Mouse (Mus musculus) brain, adult 2 months (tissue): Measurements from ENCODE around the gene B430306N03Rik.
"Not testable (repeated sequence)": the region's sequence is repeated elsewhere in the genome, so short reads cannot be mapped to it uniquely, and the experiment has no call there.

Source experiments
- DNase-seq: peaks from one replicate; pipeline ENCODE4 v3.0.0; 2011; ENCODE audit warnings: low read depth, low spot score

Gene B430306N03Rik

GRCm38 (mm10) chr17:48315905-48316579 lies at the start of gene B430306N03Rik:
B430306N03Rik (plus strand) TSS chr17:48316141.
- DNase-seq, result not testable (repeated sequence)

GRCm38 (mm10) chr17:48266610-48267304 lies 49.2 kb upstream of the B430306N03Rik start:
- no peak for DNase-seq

- DNase-seq, result no peak
These were observed 48.4 kb upstream of the B430306N03Rik start for GRCm38 (mm10) chr17:48267591-48267990.

- no peak for DNase-seq
These were observed 47.7 kb upstream of the B430306N03Rik start for GRCm38 (mm10) chr17:48268276-48268675.

- no peak for DNase-seq
These were observed 46.1 kb upstream of the B430306N03Rik start for GRCm38 (mm10) chr17:48269833-48270232.

- DNase-seq, result no peak
These were observed 43.8 kb upstream of the B430306N03Rik start for GRCm38 (mm10) chr17:48272158-48272557.

GRCm38 (mm10) chr17:48272598-48272997 lies 43.3 kb upstream of the B430306N03Rik start:
- no peak for DNase-seq

GRCm38 (mm10) chr17:48274098-48274497 lies 41.8 kb upstream of the B430306N03Rik start:
- no peak for DNase-seq

- DNase-seq, result peak; percentile 87
These were observed 41.1 kb upstream of the B430306N03Rik start for GRCm38 (mm10) chr17:48274885-48275284.

- no peak for DNase-seq
These were observed 40.2 kb upstream of the B430306N03Rik start for GRCm38 (mm10) chr17:48275736-48276135.

- peak; percentile 49 for DNase-seq
These were observed 37.6 kb upstream of the B430306N03Rik start for GRCm38 (mm10) chr17:48278381-48278780.

- no peak for DNase-seq
These were observed 36.9 kb upstream of the B430306N03Rik start for GRCm38 (mm10) chr17:48279002-48279401.

GRCm38 (mm10) chr17:48280943-48281738 lies 34.8 kb upstream of the B430306N03Rik start:
- no peak for DNase-seq

- DNase-seq, result no peak
These were observed 34.2 kb upstream of the B430306N03Rik start for GRCm38 (mm10) chr17:48281739-48282085.

GRCm38 (mm10) chr17:48286765-48287164 lies 29.2 kb upstream of the B430306N03Rik start:
- peak; percentile 42 for DNase-seq

- DNase-seq, result no peak
These were observed 28.7 kb upstream of the B430306N03Rik start for GRCm38 (mm10) chr17:48287276-48287675.

- DNase-seq, result no peak
These were observed 22.3 kb upstream of the B430306N03Rik start for GRCm38 (mm10) chr17:48293500-48294194.

GRCm38 (mm10) chr17:48299203-48299602 lies 16.7 kb upstream of the B430306N03Rik start, which contains the start of gene Treml2:
Treml2 (plus strand) TSS chr17:48299498.
- DNase-seq, result no peak

GRCm38 (mm10) chr17:48299756-48300155 lies 16.2 kb upstream of the B430306N03Rik start:
- DNase-seq, result no peak

GRCm38 (mm10) chr17:48300199-48300598 lies 15.7 kb upstream of the B430306N03Rik start:
- no peak for DNase-seq

- DNase-seq, result no peak
These were observed 15.1 kb upstream of the B430306N03Rik start for GRCm38 (mm10) chr17:48300861-48301260.

GRCm38 (mm10) chr17:48301792-48302191 lies 14.1 kb upstream of the B430306N03Rik start:
- no peak for DNase-seq
